Mouse (Mus musculus): Measurements from ENCODE around the gene Trio.

The Trio gene

DNA sequence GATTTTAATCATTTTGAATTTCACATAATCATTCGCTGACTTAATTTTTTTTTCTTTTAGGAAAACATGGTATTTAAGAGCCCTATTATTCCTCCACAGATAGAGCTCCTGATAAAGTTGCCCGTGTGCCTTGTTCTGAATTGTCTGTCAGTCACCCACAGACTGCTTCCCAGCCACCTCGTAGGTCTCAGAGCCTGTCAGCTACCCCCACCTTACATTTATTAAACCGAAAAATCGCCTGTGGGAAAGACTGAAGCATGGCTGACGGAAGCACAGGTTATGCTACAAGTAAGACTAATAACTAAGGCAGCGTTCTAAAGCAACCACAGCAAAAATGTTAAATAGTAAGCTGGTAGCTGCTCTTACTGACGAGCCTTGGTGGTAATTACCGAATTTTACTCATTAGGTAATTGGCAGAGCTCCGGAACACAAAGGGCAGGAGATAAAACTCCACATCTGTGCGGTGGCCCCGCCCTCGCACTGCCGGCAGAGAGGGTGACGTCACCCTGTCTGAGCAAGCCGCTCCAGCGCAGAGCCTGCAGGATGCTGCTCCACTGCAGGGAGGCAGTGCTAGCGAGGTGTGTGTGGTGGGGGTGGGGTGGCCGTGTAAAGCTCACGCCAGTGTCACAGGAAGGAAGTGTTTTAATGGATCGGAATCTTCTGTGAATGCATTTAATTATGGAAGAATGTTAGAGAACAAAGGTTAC lies 102.2 kb downstream of the Trio start:
- DNase-seq (ENCODE audit: low read depth, low spot score) = peak; percentile 93

DNA sequence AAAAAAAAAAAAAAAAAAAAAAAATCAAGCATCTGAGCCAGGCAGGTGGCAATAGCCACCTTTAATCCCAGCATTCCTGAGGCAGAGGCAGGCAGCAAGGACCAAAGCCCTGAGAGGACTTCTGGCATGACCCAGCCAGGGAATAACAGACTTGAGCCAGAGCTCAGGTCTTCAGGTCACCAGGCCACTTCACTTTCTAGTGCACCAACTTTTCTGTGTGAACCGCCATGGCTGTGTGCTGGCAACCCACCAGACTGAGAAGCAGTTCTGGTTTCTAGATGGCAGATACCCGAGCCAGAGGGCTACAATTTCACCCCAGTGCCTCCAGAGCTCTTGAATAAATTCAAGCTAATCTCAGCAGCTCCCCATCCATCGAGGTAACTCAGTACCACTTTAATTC lies 104.9 kb downstream of the Trio start:
- DNase-seq (ENCODE audit: low read depth, low spot score) = no peak

DNA sequence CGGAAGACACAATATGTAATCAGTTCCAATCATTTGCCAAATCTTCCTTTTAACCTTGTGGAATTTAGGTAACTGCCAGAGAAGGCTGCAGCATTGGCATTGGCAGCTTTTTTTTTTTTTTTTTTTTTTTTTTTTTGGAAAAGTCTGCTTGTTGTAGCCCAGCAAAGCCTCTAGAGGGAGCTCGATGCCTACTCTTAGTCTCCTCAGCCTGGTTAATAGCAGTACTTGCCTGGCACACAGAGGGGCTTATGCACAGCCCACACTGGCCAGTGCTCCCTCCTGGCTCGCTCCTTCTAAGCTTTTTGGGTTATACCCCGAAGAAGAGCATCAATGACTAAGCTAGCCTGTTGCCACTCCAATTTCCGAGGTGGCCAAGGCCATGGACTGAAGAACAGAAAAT lies 106.1 kb downstream of the Trio start:
- peak; percentile 73 for DNase-seq (ENCODE audit: low read depth, low spot score)

DNA sequence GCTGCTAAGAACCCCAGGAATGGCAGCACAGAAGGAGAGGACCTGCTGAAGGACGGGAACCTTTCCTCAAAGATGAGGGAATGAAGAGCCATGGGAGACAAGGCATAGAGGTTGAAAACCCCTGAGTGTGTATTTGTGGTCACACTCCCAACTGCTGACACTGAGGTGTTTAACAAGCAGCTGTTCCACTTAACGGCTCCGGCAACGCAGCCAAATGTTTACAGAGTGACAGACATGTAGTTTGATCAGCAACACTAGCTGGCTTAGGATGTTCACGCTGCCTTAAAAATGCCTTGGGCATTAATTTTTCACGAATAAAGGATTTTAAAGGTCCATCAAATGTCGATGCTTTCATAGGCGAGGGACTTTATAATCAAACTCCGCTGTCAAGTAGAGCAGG lies 106.8 kb downstream of the Trio start:
- DNase-seq (ENCODE audit: low read depth, low spot score) = no peak

DNA sequence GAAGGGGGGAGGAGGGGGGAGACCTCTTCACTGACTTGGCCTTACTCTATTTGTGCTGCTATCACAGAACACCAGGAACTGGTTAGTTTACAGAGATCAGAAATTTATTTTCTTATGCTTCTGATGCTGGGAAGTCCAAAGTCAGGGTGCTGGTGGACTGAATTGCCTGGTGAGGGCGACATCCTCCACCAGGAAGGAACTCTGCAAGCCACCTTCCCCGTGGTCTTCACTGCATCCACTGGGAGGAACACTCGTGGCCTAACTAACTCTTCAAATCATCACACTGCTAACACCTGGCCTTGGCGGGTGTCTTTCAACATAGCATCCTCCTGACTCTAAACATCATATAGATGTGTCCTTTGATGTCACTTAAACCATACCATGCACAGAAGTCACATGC lies 109.4 kb downstream of the Trio start:
- no peak for DNase-seq (ENCODE audit: low read depth, low spot score)

DNA sequence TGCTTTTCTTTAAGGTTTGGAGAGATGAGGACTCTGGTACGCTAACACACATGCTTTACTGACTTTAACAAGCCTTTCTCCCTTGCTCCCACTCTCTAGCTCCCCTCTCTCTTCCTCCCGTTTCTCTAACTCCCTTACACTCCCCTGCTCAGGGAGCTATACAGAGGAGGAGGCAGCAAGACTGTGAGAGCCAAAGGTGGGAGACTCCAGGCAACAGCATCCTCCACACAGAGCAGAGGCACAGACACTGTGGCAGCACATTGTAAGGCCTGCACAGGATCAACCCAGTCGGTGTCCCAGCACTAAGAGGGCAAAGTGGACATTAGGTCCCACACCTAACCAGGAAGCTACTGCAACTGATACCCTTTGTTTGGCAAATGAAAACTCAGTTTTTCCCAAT lies 112.6 kb downstream of the Trio start:
- no peak for DNase-seq (ENCODE audit: low read depth, low spot score)

DNA sequence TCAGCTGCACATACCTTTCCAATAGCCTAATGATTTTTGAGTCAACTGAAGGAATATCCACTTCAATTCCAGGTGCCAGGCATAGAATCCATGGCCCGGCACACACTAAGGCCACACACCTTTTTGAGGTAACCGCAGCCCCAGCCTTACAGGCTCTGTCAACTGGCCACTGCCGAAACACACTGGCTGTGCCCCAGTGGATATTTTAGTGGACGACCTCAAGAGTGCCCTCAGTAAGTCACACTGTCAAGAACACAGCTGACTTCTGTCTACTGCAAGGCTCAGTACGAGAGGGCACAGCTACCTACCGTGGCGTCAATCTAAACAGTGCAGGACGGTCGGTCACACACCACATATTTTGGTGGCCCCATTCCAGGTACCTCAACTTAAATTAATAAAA lies 114.5 kb downstream of the Trio start:
- no peak for DNase-seq (ENCODE audit: low read depth, low spot score)

DNA sequence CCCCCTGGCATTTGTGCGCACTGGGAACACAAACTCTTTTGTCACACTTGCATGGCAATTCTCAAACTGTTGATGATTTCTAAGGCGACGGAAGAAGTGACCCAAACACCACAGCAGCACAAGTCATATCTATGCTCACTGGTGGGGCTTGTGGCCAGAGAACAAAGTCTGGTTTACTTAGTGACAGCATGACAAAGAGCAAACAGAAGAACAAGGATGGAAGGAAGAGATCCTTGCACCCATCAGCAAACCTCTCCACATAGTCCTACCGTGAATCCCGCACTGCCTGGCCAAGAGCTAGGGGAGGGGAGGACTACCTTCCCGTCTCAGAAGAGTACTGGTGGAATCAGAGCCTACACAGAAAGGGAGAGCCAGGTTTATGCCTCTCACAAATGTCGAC lies 115.5 kb downstream of the Trio start:
- no peak for DNase-seq (ENCODE audit: low read depth, low spot score)

DNA sequence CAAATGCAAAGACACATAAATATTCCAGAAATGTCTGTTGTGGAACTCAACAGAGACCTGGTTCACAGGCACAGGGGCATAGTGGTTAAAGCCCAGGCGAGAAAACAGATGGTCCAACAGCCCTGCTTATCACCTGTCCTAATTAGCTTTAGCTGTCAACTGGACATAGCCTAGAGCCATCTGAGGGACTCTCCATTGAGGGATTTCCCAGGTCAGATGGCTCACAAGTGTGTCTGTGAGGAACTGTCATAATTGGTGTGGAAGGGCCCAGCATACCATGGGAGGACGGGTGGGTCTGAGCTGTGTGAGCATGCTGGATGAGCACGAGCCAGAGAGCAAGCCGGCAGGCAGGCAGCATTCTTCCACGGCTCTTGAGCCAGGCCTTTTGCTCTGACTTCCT lies 118.0 kb downstream of the Trio start:
- no peak for DNase-seq (ENCODE audit: low read depth, low spot score)

DNA sequence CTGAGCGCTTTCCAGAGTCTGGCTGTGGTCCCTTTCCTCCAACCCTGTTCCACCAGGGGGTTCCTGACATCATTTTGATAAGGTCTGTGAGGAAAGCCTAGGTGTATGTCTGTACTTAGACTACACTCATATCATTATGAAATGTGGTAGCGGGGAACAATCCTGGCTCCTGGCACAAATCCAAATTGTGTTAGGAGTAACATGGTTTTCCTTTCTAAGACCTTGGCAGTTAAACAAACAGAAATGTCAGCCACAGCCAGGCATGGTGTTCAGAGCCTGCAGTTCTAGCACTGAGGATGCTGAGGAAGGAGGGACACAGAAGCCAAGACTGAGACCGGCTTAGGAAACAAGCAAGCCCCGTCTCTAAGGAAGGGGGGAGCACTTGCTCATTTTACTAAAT lies 119.2 kb downstream of the Trio start:
- DNase-seq (ENCODE audit: low read depth, low spot score) = no peak

DNA sequence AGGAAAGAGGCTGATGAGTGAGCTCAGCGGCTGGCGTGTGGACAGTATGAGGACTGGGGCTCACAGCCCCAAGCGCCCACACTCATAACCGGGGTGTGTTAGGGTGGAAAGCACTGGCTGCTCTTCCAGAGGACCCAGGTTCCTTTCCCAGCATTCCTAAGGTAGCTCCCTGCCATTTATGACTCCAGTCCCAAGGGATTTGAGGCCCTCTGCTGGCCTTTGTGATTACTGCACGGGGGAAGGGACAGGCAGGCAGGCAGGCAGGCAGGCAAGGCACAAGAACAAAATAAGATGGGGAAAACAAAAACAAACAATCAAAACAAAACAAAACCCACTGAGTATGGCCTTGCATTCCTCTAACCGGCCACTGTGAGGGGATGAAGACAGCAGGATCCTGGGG lies 120.3 kb downstream of the Trio start:
- no peak for DNase-seq (ENCODE audit: low read depth, low spot score)

DNA sequence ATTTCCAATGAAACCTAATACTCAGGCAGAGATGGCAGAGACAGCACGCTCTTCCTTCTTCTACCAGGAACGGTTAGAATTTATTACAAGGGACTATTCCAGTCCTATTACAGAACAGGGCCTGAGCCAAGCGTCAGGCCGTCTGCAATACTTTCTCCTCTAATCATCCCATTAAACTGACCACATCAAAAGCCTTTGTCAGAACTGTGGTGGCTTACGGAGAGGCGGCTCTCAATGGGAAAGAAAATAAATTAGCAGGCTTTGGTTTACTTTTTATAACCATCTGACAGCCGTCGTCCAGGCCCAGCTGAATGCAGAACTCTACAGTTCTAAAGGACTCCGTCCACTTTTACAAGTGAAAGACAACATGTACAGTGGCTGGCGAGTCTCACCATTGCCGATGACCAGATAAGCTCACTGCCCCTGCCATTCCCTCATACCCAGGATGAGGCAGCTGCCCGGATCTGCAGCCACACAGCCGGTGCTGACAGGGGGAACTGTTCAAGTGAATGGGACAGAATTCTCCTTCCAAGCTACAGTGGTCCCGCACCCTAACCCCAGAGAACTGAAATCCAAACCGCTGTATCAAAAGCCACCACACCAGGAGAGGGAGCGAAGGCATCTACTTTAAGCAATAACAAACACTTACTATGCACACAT lies 121.2 kb downstream of the Trio start:
- no peak for DNase-seq (ENCODE audit: low read depth, low spot score)

DNA sequence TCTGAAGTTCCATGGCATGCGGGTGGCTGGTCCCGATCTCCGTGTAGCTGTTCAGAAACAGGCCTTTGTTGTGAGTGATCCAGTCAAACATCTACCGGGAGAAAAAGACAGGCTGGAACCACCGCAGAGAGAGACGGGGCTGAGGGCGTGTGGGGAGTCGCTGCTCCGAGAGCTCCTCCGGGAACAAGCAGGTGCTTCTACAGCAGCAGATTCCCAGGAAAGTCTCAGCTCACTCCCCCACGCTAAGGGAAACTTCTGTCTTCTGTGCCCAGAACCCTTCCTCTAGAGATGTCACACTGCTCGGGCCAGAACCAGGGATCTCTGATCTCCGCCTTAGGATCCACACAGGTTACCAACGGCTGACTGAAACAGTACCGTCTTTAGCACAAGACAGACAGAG lies 124.4 kb downstream of the Trio start:
- no peak for DNase-seq (ENCODE audit: low read depth, low spot score)

DNA sequence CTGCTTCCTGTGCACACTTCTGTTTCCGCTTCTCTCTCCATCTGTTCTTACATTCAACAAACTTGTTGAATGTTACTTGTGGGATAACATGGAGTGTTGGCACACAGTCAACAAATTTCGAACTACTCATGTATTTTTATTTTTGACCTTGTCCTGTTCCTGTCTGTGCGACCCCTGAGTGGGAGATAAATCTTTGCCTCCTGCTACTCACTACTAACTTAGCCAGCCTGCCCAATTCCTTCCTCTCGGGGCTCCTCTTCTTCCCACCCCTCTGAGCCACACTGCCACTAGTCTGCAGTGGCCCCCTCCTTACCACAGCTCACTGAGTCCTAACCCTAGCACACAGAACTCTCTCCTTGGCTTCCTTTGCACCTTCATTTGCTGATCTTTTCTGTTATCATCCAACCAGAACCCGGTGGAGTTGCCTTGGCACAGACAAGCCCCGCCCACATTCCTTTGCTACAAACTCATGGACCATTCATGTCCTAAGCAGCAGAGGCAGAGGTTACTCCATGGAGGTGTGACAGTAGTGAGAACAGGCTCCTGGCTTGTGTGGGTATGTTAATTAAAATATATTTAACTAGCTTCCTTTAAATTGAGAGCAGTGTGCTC lies 126.7 kb downstream of the Trio start:
- no peak for DNase-seq (ENCODE audit: low read depth, low spot score)

DNA sequence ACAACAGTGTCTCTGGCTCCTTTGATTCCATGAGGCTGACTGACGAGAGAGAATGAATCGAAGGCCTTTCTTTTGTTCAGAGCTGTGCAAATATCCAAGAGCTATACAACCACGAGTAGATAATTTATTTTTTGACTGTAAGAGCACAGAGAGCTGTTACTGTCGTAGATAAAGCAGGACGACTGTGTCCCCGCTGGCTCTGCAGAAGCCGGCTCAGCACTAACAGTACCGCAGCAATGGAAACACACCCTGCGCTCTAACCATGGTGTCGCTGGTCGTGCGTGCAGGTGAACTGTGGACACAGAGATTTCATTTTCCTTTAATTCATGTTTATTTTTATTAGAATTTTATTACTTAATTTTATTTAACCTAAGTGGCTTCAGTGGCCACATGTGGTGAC lies 131.5 kb downstream of the Trio start:
- DNase-seq (ENCODE audit: low read depth, low spot score) = no peak

DNA sequence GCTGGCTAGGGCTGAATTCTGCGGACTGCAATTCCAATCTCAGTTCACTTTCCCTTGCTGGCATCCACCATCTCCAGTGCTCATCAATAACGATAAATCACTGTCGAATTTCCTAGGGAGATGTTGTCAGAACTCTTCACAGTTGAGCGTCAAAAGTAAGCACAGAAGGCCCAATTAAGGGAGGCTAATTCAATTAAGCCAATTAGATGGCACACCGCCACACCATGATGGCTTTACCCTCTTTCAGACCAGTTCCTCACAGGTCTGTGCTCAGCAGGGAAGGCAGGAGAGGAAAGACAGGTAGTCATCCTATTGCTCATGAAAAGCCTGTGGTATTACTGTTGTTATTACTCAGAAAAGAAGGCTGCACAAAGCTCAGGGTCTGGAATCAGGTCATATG lies 133.6 kb downstream of the Trio start:
- DNase-seq (ENCODE audit: low read depth, low spot score) = no peak

DNA sequence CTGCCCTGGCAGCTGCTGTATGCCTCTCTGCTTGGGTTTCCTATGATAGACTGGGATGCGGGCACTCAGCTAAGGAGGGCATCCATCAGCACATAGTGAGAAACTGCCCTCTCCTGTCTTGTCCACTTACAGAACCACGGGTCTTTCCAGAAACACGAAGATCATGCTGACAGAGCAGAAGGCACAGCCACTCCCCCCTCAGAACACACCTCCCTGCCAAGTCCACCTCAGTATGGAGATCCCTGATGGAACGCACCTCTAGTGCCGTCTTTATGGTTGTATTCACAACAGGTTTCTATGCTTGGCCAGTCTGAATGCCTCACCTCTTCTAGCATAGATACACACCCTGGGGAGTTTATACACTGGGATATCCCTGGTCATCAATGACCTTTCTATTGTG lies 135.0 kb downstream of the Trio start:
- no peak for DNase-seq (ENCODE audit: low read depth, low spot score)

DNA sequence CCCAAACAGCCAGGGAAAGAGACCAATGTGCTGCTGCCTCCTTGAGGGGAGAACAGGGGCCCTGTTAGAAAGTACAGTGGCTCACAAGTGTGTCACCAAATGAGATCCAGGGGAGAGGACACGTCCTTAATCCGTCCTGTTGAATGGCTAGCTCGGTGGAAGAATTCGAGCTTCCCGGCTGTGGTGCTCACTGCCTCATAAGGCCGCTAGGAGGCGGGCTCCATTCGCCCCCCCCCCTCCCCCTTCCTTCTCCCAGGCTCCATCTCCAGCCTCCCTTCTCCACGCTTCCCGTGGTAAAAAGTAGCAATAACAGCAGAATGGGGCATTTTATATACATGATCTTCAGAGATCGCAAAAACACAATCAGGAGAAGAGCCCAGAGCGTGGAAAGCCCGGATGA lies 137.5 kb downstream of the Trio start:
- no peak for DNase-seq (ENCODE audit: low read depth, low spot score)

DNA sequence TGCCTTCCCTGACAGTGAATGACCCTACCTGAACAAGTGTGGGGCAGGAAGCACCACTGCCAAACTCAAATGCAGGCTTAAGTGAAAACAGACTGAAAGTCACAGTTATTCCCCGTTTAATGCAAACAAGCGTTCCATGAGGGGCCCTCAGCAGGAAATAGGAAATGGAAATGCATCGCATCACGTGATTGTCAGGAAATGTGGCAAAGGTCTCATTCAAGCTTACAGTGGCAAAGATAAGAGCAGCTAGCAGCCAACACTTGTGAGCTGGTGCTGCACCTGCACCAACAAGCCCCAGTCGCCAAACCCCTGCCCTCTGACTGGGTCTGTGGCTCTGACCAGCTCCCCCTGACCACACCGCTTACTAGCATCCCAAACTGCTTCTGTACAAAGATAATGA lies 138.7 kb downstream of the Trio start:
- DNase-seq (ENCODE audit: low read depth, low spot score) = peak; percentile 42

DNA sequence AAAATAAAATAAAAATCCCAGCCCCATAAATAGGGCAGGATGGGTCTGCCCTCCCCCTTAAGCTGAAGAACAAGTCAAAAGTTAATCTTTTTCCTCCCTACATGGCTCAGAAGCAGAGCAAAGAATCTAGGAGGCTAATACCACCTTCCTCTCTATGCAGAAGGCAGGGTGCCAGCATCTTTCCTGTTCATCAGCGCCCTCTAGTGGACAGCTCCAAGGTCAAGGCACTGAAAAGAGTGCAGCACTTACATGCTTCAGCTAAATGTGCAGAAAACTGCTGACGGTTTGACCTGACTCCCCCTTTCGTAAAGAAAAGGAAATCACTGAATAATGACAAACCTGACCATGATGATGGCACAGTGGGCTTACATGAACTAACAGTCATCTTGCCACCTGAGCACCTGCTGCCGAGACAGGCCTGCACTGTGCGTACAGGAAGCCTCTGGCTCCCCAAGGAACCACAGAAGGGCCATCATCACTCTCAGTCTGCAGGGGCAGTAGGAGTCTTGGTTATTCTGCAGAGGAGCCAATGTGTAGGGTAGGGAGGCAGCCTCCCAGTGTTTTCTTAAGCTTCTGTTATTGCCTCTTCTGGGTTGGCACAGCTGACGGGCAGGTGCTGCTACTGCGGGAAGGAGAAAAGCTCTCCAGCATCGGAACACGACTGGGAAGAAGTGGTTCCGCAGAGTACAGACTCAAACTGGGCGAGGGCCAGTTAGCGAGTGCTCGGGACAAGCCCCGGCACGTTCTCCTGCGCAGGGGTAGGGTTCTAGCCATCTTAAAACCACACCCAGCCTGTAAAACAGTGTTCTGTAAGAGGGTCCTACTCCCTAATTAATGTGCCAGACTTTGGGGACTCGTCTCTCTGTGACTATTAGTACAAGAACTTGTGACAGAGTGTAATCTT lies 141.0 kb downstream of the Trio start:
- peak; percentile 74 for DNase-seq (ENCODE audit: low read depth, low spot score)

DNA sequence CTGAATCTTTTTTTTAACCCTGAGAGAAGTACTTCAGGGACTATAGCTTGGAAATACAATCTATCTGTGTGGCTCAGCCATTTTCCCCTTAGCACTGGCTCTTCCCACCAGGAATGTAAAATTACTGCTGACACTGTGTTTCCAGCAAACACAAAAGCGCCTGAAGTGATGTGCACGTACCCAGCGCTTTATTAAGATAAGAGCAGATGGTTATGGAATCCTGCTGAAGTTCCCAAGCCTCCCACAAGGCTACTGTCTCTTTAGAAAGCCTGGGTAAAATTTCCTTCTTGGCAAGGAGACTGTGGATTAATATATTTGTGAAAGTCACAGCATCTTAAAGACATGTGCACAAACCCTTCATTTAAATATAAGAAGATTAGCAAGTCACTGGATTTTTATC lies 141.8 kb downstream of the Trio start:
- no peak for DNase-seq (ENCODE audit: low read depth, low spot score)

DNA sequence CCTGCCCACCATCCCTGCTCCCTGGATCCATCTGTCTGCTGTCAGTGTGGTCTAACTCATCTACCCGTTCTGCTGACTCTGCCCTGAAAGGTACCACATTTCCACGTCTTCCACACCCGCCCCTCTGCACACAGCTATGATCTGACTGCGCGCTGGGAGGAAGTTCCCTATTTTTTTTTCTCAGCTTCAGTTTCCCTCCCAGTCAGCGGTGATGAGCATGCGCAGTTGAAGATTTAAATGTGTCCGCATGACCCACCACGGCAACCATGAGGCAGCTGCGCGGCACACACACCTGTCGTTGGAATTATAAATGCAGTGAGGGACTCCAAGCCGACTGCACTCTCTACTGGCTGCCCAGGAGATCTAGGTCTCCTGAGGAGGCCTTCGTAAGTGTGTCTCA lies 142.8 kb downstream of the Trio start:
- DNase-seq (ENCODE audit: low read depth, low spot score) = peak; percentile 40

All from CD4-positive helper T cell, adult 2 months (primary cell).